Mouse (Mus musculus): ENCODE measurements around the gene Scnn1a. TPM values are rescaled to one million over a fixed set of nuclear protein-coding genes. Genes with fewer than 3 reads are reported as not detected.

Scnn1a gene
- polyA plus RNA-seq, 1 experiment, result 0.20 TPM

GRCm38 (mm10) chr6:125359999-125360398 is 39.5 kb downstream of the Scnn1a start:
- Histone ChIP-seq H3K36me3 (ENCODE audit: control insufficient read depth, insufficient read depth) (peaks cover 9% of the 10 kb centered on the region), H3K27me3 (ENCODE audit: control insufficient read depth, insufficient read depth, insufficient read length) (no peaks in the 10 kb centered on the region), H3K4me2 (ENCODE audit: low read depth) (no peak overlapping the region), H3ac (ENCODE audit: control insufficient read depth, insufficient read length) (no peak overlapping the region), H3K79me2 (ENCODE audit: control insufficient read depth, insufficient read depth) (peaks cover 18% of the 10 kb centered on the region), H3K4me3 (no peak overlapping the region)
- TF ChIP-seq TCF12 (IDR thresholded peaks at IDR 0.05; ENCODE audit: insufficient read depth, poor library complexity, severe bottlenecking), result no peak
- TF ChIP-seq USF1 (IDR thresholded peaks at IDR 0.05; ENCODE audit: low read depth), result no peak
- no peak for TF ChIP-seq REST (IDR thresholded peaks at IDR 0.05; ENCODE audit: insufficient read depth, insufficient read length)
- TF ChIP-seq MAX (IDR thresholded peaks at IDR 0.05; ENCODE audit: low read depth), result no peak
- no peak for TF ChIP-seq MYOD1 (IDR thresholded peaks at IDR 0.05; ENCODE audit: control insufficient read depth in 1 of 3, insufficient read length in 2 of 3, low read depth in 2 of 3)
- no peak for TF ChIP-seq SRF (IDR thresholded peaks at IDR 0.05; ENCODE audit: control insufficient read depth, insufficient read length, low read depth)
- TF ChIP-seq CEBPB (IDR thresholded peaks at IDR 0.05; ENCODE audit: insufficient read depth, poor library complexity, severe bottlenecking), result no peak
- no peak for TF ChIP-seq POLR2A (IDR thresholded peaks at IDR 0.05; ENCODE audit: insufficient read length, low read depth)
- no peak for TF ChIP-seq E2F4 (IDR thresholded peaks at IDR 0.05; ENCODE audit: insufficient read depth)
- TF ChIP-seq TCF3 (IDR thresholded peaks at IDR 0.05; ENCODE audit: insufficient read length, low read depth), result no peak
- no peak for TF ChIP-seq MYOG (IDR thresholded peaks at IDR 0.05; ENCODE audit: control insufficient read depth in 1 of 3, insufficient read depth in 1 of 3, insufficient read length in 2 of 3, low read depth in 2 of 3)
- TF ChIP-seq POLR2AphosphoS2 (IDR thresholded peaks at IDR 0.05; ENCODE audit: insufficient read length, low read depth), result no peak

- H3K36me3 ChIP-seq (ENCODE audit: control insufficient read depth, insufficient read depth), result peaks cover 9% of the 10 kb centered on the region
- H3ac ChIP-seq (ENCODE audit: control insufficient read depth, insufficient read length), result no peak overlapping the region
- no peak overlapping the region for H3K4me2 ChIP-seq (ENCODE audit: low read depth)
- TF ChIP-seq POLR2A (IDR thresholded peaks at IDR 0.05; ENCODE audit: insufficient read length, low read depth), result no peak
- no peak for TF ChIP-seq E2F4 (IDR thresholded peaks at IDR 0.05; ENCODE audit: insufficient read depth)
- no peak for TF ChIP-seq REST (IDR thresholded peaks at IDR 0.05; ENCODE audit: insufficient read depth, insufficient read length)
- TF ChIP-seq TCF12 (IDR thresholded peaks at IDR 0.05; ENCODE audit: insufficient read depth, poor library complexity, severe bottlenecking), result no peak
- no peak for TF ChIP-seq MYOD1 (IDR thresholded peaks at IDR 0.05; ENCODE audit: control insufficient read depth in 1 of 3, insufficient read length in 2 of 3, low read depth in 2 of 3)
- no peak for TF ChIP-seq CEBPB (IDR thresholded peaks at IDR 0.05; ENCODE audit: insufficient read depth, poor library complexity, severe bottlenecking)
- no peak for TF ChIP-seq MAX (IDR thresholded peaks at IDR 0.05; ENCODE audit: low read depth)
- TF ChIP-seq TCF3 (IDR thresholded peaks at IDR 0.05; ENCODE audit: insufficient read length, low read depth), result no peak
- no peak overlapping the region for H3K4me3 ChIP-seq
- H3K27me3 ChIP-seq (ENCODE audit: control insufficient read depth, insufficient read depth, insufficient read length), result no peaks in the 10 kb centered on the region
- H3K79me2 ChIP-seq (ENCODE audit: control insufficient read depth, insufficient read depth), result peaks cover 10% of the 10 kb centered on the region
Observed at GRCm38 (mm10) chr6:125360846-125361245, 40.4 kb downstream of the Scnn1a start.

GRCm38 (mm10) chr6:125361467-125362291 is 41.2 kb downstream of the Scnn1a start:
- Histone ChIP-seq H3K27me3 (ENCODE audit: control insufficient read depth, insufficient read depth, insufficient read length) (no peaks in the 10 kb centered on the region), H3ac (ENCODE audit: control insufficient read depth, insufficient read length) (no peak overlapping the region), H3K4me3 (no peak overlapping the region), H3K36me3 (ENCODE audit: control insufficient read depth, insufficient read depth) (peaks cover 9% of the 10 kb centered on the region), H3K79me2 (ENCODE audit: control insufficient read depth, insufficient read depth) (peaks cover 1% of the 10 kb centered on the region), H3K4me2 (ENCODE audit: low read depth) (no peak overlapping the region)
- TF ChIP-seq MYOD1 (IDR thresholded peaks at IDR 0.05; ENCODE audit: control insufficient read depth in 1 of 3, insufficient read length in 2 of 3, low read depth in 2 of 3), result no peak
- TF ChIP-seq SRF (IDR thresholded peaks at IDR 0.05; ENCODE audit: control insufficient read depth, insufficient read length, low read depth), result no peak
- TF ChIP-seq REST (IDR thresholded peaks at IDR 0.05; ENCODE audit: insufficient read depth, insufficient read length), result no peak
- no peak for TF ChIP-seq USF1 (IDR thresholded peaks at IDR 0.05; ENCODE audit: low read depth)
- TF ChIP-seq TCF12 (IDR thresholded peaks at IDR 0.05; ENCODE audit: insufficient read depth, poor library complexity, severe bottlenecking), result no peak

GRCm38 (mm10) chr6:125363021-125363420 is 42.6 kb downstream of the Scnn1a start:
- no peak for TF ChIP-seq MYOG (IDR thresholded peaks at IDR 0.05; ENCODE audit: control insufficient read depth in 1 of 3, insufficient read depth in 1 of 3, insufficient read length in 2 of 3, low read depth in 2 of 3)
- no peak for TF ChIP-seq E2F4 (IDR thresholded peaks at IDR 0.05; ENCODE audit: insufficient read depth)
- TF ChIP-seq POLR2A (IDR thresholded peaks at IDR 0.05; ENCODE audit: insufficient read length, low read depth), result no peak
- TF ChIP-seq POLR2AphosphoS2 (IDR thresholded peaks at IDR 0.05; ENCODE audit: insufficient read length, low read depth), result no peak
- no peak for TF ChIP-seq USF1 (IDR thresholded peaks at IDR 0.05; ENCODE audit: low read depth)
- no peak for TF ChIP-seq CEBPB (IDR thresholded peaks at IDR 0.05; ENCODE audit: insufficient read depth, poor library complexity, severe bottlenecking)
- no peak for TF ChIP-seq SRF (IDR thresholded peaks at IDR 0.05; ENCODE audit: control insufficient read depth, insufficient read length, low read depth)
- no peak for TF ChIP-seq MAX (IDR thresholded peaks at IDR 0.05; ENCODE audit: low read depth)
- TF ChIP-seq MYOD1 (IDR thresholded peaks at IDR 0.05; ENCODE audit: control insufficient read depth in 1 of 3, insufficient read length in 2 of 3, low read depth in 2 of 3), result no peak
- TF ChIP-seq REST (IDR thresholded peaks at IDR 0.05; ENCODE audit: insufficient read depth, insufficient read length), result no peak
- TF ChIP-seq TCF3 (IDR thresholded peaks at IDR 0.05; ENCODE audit: insufficient read length, low read depth), result no peak
- TF ChIP-seq TCF12 (IDR thresholded peaks at IDR 0.05; ENCODE audit: insufficient read depth, poor library complexity, severe bottlenecking), result no peak
- H3ac ChIP-seq (ENCODE audit: control insufficient read depth, insufficient read length), result no peak overlapping the region
- no peaks in the 10 kb centered on the region for H3K79me2 ChIP-seq (ENCODE audit: control insufficient read depth, insufficient read depth)
- H3K36me3 ChIP-seq (ENCODE audit: control insufficient read depth, insufficient read depth), result peaks cover 9% of the 10 kb centered on the region
- H3K4me2 ChIP-seq (ENCODE audit: low read depth), result no peak overlapping the region
- no peak overlapping the region for H3K4me3 ChIP-seq
- no peaks in the 10 kb centered on the region for H3K27me3 ChIP-seq (ENCODE audit: control insufficient read depth, insufficient read depth, insufficient read length)
